Mouse (Mus musculus) gastrocnemius, postnatal 36 days (tissue): ENCODE results near the gene Oxtr. TPM values are rescaled to one million over a fixed set of nuclear protein-coding genes. Genes with fewer than 3 reads are reported as not detected.
A peak's percentile ranks its signal among the peaks of the same experiment; 100 is the strongest.

Experiments used
- DNase-seq, 2 experiments: peaks; one replicate each; pipeline ENCODE4 v3.0.0; 2022
- intact Hi-C: fragments of 180-260 bp; cut with DNase I; formaldehyde crosslinking; loops from one replicate; pipeline ENCODE4 v1.15.1; 2025
- long read RNA-seq, 2 experiments: library from polyadenylated mRNA; stranded (forward); transcript quantifications; one replicate each; pipeline ENCODE4 v2.0.0; 2021
- total RNA-seq, 2 experiments: library from RNA; stranded (reverse); gene quantifications; 2 replicates each; pipeline ENCODE4 v1.2.3; 2021

Gene Oxtr
- under 1 TPM; 0.07 to 0.08 TPM for total RNA-seq
- long read RNA-seq, experiment 1: 0 reads
- long read RNA-seq, experiment 2: 0 reads

- intact Hi-C loops: loop anchor here (5.0 to 10.0 kb wide), 3 partner anchors 195 to 515 kb away; no protein-coding TSS in a partner anchor
- DNase-seq: no peak
These were observed at the start of gene Oxtr for GRCm38 (mm10) chr6:112489910-112490559. Gene Oxtr, minus strand, starts transcription at chr6:112489943.

- intact Hi-C loops: no loop called here
- no peak for DNase-seq
These were observed 35.7 kb upstream of the Oxtr start for GRCm38 (mm10) chr6:112525434-112525833.

GRCm38 (mm10) chr6:112524459-112524858, 34.7 kb upstream of the Oxtr start:
- no peak for DNase-seq
- intact Hi-C loops: no loop called here

- no peak for DNase-seq
These were observed 28.2 kb upstream of the Oxtr start for GRCm38 (mm10) chr6:112517991-112518390.

GRCm38 (mm10) chr6:112517572-112517971, 27.8 kb upstream of the Oxtr start:
- intact Hi-C loops: no loop called here
- no peak for DNase-seq

More at GRCm38 (mm10) chr6:112517991-112518390, 28.2 kb upstream of the Oxtr start:
- intact Hi-C loops: no loop called here

GRCm38 (mm10) chr6:112516496-112516895, 26.8 kb upstream of the Oxtr start:
- no peak for DNase-seq
- intact Hi-C loops: no loop called here

GRCm38 (mm10) chr6:112514591-112514990, 24.8 kb upstream of the Oxtr start:
- intact Hi-C loops: no loop called here
- no peak for DNase-seq

- intact Hi-C loops: no loop called here
- DNase-seq: no peak
These were observed 20.6 kb upstream of the Oxtr start for GRCm38 (mm10) chr6:112510346-112510745.

- intact Hi-C loops: no loop called here
- DNase-seq: no peak
These were observed 19.9 kb upstream of the Oxtr start for GRCm38 (mm10) chr6:112509590-112510131.

- intact Hi-C loops: no loop called here
- no peak for DNase-seq
These were observed 17.9 kb upstream of the Oxtr start for GRCm38 (mm10) chr6:112507617-112508016.

GRCm38 (mm10) chr6:112501156-112501555, 11.4 kb upstream of the Oxtr start:
- DNase-seq: no peak
- intact Hi-C loops: no loop called here

- no peak for DNase-seq
- intact Hi-C loops: loop anchor here (10.0 kb wide), 2 partner anchors 185 to 505 kb away; no protein-coding TSS in a partner anchor
These were observed 9.7 kb upstream of the Oxtr start for GRCm38 (mm10) chr6:112499456-112499855.

- no peak for DNase-seq
- intact Hi-C loops: loop anchor here (10.0 kb wide), 2 partner anchors 186 to 506 kb away; no protein-coding TSS in a partner anchor
These were observed 9.0 kb upstream of the Oxtr start for GRCm38 (mm10) chr6:112498716-112499115.

GRCm38 (mm10) chr6:112497456-112497855, 7.7 kb upstream of the Oxtr start:
- no peak for DNase-seq
- intact Hi-C loops: loop anchor here (10.0 kb wide), 2 partner anchors 187 to 507 kb away; no protein-coding TSS in a partner anchor

GRCm38 (mm10) chr6:112496291-112497060, 6.7 kb upstream of the Oxtr start:
- no peak for DNase-seq
- intact Hi-C loops: loop anchor here (10.0 kb wide), 2 partner anchors 188 to 508 kb away; no protein-coding TSS in a partner anchor

- intact Hi-C loops: loop anchor here (10.0 kb wide), 2 partner anchors 190 to 510 kb away; no protein-coding TSS in a partner anchor
- no peak for DNase-seq
These were observed 5.5 kb upstream of the Oxtr start for GRCm38 (mm10) chr6:112495219-112495618.

GRCm38 (mm10) chr6:112494620-112495081, 4.9 kb upstream of the Oxtr start:
- DNase-seq: peak in 1 of 2 experiments; percentile 16
- intact Hi-C loops: loop anchor here (10.0 kb wide), 2 partner anchors 190 to 510 kb away; no protein-coding TSS in a partner anchor

GRCm38 (mm10) chr6:112493371-112493770, 3.6 kb upstream of the Oxtr start:
- intact Hi-C loops: loop anchor here (10.0 kb wide), 2 partner anchors 191 to 511 kb away; no protein-coding TSS in a partner anchor
- no peak for DNase-seq

- intact Hi-C loops: loop anchor here (10.0 kb wide), 2 partner anchors 192 to 512 kb away; no protein-coding TSS in a partner anchor
- no peak for DNase-seq
These were observed 2.9 kb upstream of the Oxtr start for GRCm38 (mm10) chr6:112492656-112493055.

GRCm38 (mm10) chr6:112491521-112491920, 1.8 kb upstream of the Oxtr start:
- intact Hi-C loops: loop anchor here (10.0 kb wide), 2 partner anchors 193 to 513 kb away; no protein-coding TSS in a partner anchor
- no peak for DNase-seq
